Mouse (Mus musculus): ENCODE measurements around the gene Plgrkt. TPM values are rescaled to one million over a fixed set of nuclear protein-coding genes. Genes with fewer than 3 reads are reported as not detected.

Plgrkt gene
- polyA plus RNA-seq, 1 experiment from 2014 or later, result 40.6 TPM

GRCm38 (mm10) chr19:29354895-29355877 is 12.0 kb downstream of the Plgrkt start:
- H3K36me3 ChIP-seq (ENCODE audit: insufficient read depth), result no peaks in the 10 kb centered on the region
- no peaks in the 10 kb centered on the region for H3K9me3 ChIP-seq (ENCODE audit: low read depth, low read length)
- peak overlapping the region; percentile 64 for H3K4me2 ChIP-seq
- H3K9ac ChIP-seq, result no peak overlapping the region
- no peaks in the 10 kb centered on the region for H3K4me1 ChIP-seq (ENCODE audit: insufficient read depth)
- peak; percentile 78 for ATAC-seq (ENCODE audit: insufficient read depth)
- H3K4me3 ChIP-seq (ENCODE audit: low read depth, low read length), result peak overlapping the region; percentile 25
- DNase-seq, result peak; percentile 97
- no peak overlapping the region for H3K27ac ChIP-seq (ENCODE audit: low read depth)
- peak; percentile 97 for TF ChIP-seq CTCF (IDR thresholded peaks at IDR 0.05; ENCODE audit: low read depth)
- H3K27me3 ChIP-seq (ENCODE audit: insufficient read depth, low read length), result no peaks in the 10 kb centered on the region
- 3% methylated on average over 20 of the region's 20 CpGs for WGBS

- Histone ChIP-seq H3K36me3 (ENCODE audit: insufficient read depth) (peaks cover 3% of the 10 kb centered on the region; the same call in 1 of the 2 replicates), H3K9me3 (ENCODE audit: low read depth, low read length) (no peaks in the 10 kb centered on the region), H3K27me3 (ENCODE audit: insufficient read depth, low read length) (no peaks in the 10 kb centered on the region), H3K4me2 (no peak overlapping the region), H3K4me1 (ENCODE audit: insufficient read depth) (no peaks in the 10 kb centered on the region), H3K4me3 (ENCODE audit: low read depth, low read length) (no peak overlapping the region), H3K27ac (ENCODE audit: low read depth) (no peak overlapping the region), H3K9ac (no peak overlapping the region)
- DNase-seq (peak; percentile 7), ATAC-seq (ENCODE audit: insufficient read depth) (no peak)
- TF ChIP-seq CTCF (IDR thresholded peaks at IDR 0.05; ENCODE audit: low read depth), result no peak
- WGBS, result 52% methylated on average over 5 of the region's 5 CpGs
Measured at GRCm38 (mm10) chr19:29350991-29351390, 16.2 kb downstream of the Plgrkt start.

DNA sequence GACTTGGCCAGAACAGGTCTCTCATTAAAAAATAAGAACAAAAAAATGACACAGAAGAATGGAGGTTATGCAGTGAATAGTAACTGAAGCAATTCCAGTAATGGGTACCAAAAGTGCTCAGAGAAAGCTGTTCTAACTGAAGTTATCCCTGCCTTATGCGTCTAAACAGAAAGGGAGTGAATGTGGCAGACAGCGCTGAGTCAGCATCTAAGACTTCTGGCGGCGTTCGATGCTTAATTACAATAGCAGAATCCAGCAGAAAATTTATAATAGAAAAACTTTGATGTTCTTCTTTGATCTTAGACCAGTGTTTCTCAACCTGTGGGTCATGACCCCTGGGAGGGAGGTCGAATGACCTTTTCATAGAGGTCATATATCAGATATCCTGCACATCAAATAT is 21.6 kb downstream of the Plgrkt start:
- Histone ChIP-seq H3K27me3 (ENCODE audit: insufficient read depth, low read length) (no peaks in the 10 kb centered on the region), H3K27ac (ENCODE audit: low read depth) (no peak overlapping the region), H3K9ac (no peak overlapping the region), H3K36me3 (ENCODE audit: insufficient read depth) (peaks cover 3% of the 10 kb centered on the region; the same call in 1 of the 2 replicates), H3K4me1 (ENCODE audit: insufficient read depth) (no peaks in the 10 kb centered on the region), H3K9me3 (ENCODE audit: low read depth, low read length) (no peaks in the 10 kb centered on the region), H3K4me2 (no peak overlapping the region), H3K4me3 (ENCODE audit: low read depth, low read length) (no peak overlapping the region)
- 67% methylated on average over 6 of the region's 6 CpGs for WGBS
- no peak for DNase-seq
- ATAC-seq (ENCODE audit: insufficient read depth), result no peak
- no peak for TF ChIP-seq CTCF (IDR thresholded peaks at IDR 0.05; ENCODE audit: low read depth)

DNA sequence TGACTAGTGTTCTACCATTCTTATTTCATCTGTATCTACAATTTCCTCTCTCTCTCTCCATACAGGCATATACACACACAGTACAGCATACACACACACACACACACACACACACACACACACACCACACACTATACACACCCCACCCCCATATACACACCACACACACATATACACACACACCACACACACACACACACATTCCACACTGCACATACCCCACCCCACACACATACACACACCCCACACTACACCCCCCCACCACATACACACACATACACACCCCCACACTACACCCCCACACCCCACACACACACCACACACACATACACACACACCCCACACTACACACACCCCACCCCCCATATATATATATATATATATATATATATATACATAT is 22.3 kb downstream of the Plgrkt start:
- H3K4me1 ChIP-seq (ENCODE audit: insufficient read depth), result no peaks in the 10 kb centered on the region
- H3K9ac ChIP-seq, result no peak overlapping the region
- no peak for TF ChIP-seq CTCF (IDR thresholded peaks at IDR 0.05; ENCODE audit: low read depth)
- no peaks in the 10 kb centered on the region for H3K9me3 ChIP-seq (ENCODE audit: low read depth, low read length)
- no peak overlapping the region for H3K4me2 ChIP-seq
- no peak overlapping the region for H3K27ac ChIP-seq (ENCODE audit: low read depth)
- ATAC-seq (ENCODE audit: insufficient read depth), result no peak
- no peak for DNase-seq
- no peaks in the 10 kb centered on the region for H3K27me3 ChIP-seq (ENCODE audit: insufficient read depth, low read length)
- H3K4me3 ChIP-seq (ENCODE audit: low read depth, low read length), result no peak overlapping the region
- H3K36me3 ChIP-seq (ENCODE audit: insufficient read depth), result peaks cover 3% of the 10 kb centered on the region; the same call in 1 of the 2 replicates

- no peak for DNase-seq
- Histone ChIP-seq H3K9ac (no peak overlapping the region), H3K27ac (ENCODE audit: low read depth) (no peak overlapping the region), H3K4me1 (ENCODE audit: insufficient read depth) (no peaks in the 10 kb centered on the region), H3K9me3 (ENCODE audit: low read depth, low read length) (no peaks in the 10 kb centered on the region), H3K4me3 (ENCODE audit: low read depth, low read length) (no peak overlapping the region), H3K4me2 (no peak overlapping the region), H3K27me3 (ENCODE audit: insufficient read depth, low read length) (no peaks in the 10 kb centered on the region), H3K36me3 (ENCODE audit: insufficient read depth) (no peaks in the 10 kb centered on the region)
- no peak for ATAC-seq (ENCODE audit: insufficient read depth)
- no peak for TF ChIP-seq CTCF (IDR thresholded peaks at IDR 0.05; ENCODE audit: low read depth)
- WGBS, result 75% methylated on average over 6 of the region's 6 CpGs
Measured at GRCm38 (mm10) chr19:29342281-29342680, 24.9 kb downstream of the Plgrkt start.

- Histone ChIP-seq H3K36me3 (ENCODE audit: insufficient read depth) (no peaks in the 10 kb centered on the region), H3K4me3 (ENCODE audit: low read depth, low read length) (no peak overlapping the region), H3K9ac (no peak overlapping the region), H3K9me3 (ENCODE audit: low read depth, low read length) (no peaks in the 10 kb centered on the region), H3K27ac (ENCODE audit: low read depth) (no peak overlapping the region), H3K4me1 (ENCODE audit: insufficient read depth) (no peaks in the 10 kb centered on the region), H3K27me3 (ENCODE audit: insufficient read depth, low read length) (no peaks in the 10 kb centered on the region), H3K4me2 (no peak overlapping the region)
- WGBS, result 78% methylated on average over 4 of the region's 4 CpGs
- TF ChIP-seq CTCF (IDR thresholded peaks at IDR 0.05; ENCODE audit: low read depth), result no peak
- DNase-seq (no peak), ATAC-seq (ENCODE audit: insufficient read depth) (no peak)
Measured at GRCm38 (mm10) chr19:29341029-29341428, 26.2 kb downstream of the Plgrkt start.

- WGBS, result 84% methylated on average over 2 of the region's 2 CpGs
- DNase-seq, result no peak
- Histone ChIP-seq H3K9ac (no peak overlapping the region), H3K4me3 (ENCODE audit: low read depth, low read length) (no peak overlapping the region), H3K4me2 (no peak overlapping the region), H3K9me3 (ENCODE audit: low read depth, low read length) (no peaks in the 10 kb centered on the region), H3K27ac (ENCODE audit: low read depth) (no peak overlapping the region), H3K4me1 (ENCODE audit: insufficient read depth) (peaks cover 7% of the 10 kb centered on the region; the same call in 1 of the 2 replicates), H3K27me3 (ENCODE audit: insufficient read depth, low read length) (peaks cover 19% of the 10 kb centered on the region), H3K36me3 (ENCODE audit: insufficient read depth) (no peaks in the 10 kb centered on the region)
- TF ChIP-seq CTCF (IDR thresholded peaks at IDR 0.05; ENCODE audit: low read depth), result 0 out of 2 replicates have a peak, but pooled peaks have one; percentile 2
- ATAC-seq (ENCODE audit: insufficient read depth), result no peak
Measured at GRCm38 (mm10) chr19:29336624-29337023, 30.6 kb downstream of the Plgrkt start.
